Comparison of ENCODE assay signal across 12 mouse cellular contexts in the genomic region with DNA sequence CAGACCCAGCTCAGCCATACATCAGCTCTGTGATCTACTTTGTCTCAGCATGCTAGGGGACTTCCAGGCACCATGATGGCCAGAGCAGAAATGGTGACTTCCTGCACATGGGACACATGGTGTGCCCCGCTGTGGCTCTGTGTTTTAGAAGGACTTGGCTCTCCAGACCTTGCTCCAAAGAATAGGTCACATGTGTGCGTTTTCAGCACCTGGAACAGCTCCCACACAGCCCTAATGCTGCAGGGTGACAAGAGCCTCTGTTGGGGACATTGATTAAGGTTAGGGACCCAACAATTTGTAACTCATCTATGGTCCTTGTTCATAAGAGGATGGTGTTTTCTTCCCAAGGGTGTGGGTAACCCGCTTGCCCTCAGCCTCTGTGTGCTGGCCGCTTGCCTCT. TPM values are rescaled to one million over a fixed set of nuclear protein-coding genes. Genes with fewer than 3 reads are reported as not detected.
DNase-seq lines count a peak whose midpoint lies in the region; ATAC-seq lines count a peak whose summit lies in the region.
"Had no signal": no experiment of that assay in that cellular context is flagged by ENCODE, and none has a peak within 500 bp of the region (broad histone marks: within the 10 kb centered on the region; RNA-seq: fewer than 3 reads in every experiment).

No protein-coding gene starts in this region.

- H3K9ac ChIP-seq in forebrain, embryonic 15.5 days (replicated peaks): no peak overlapping the region
- H3K9ac ChIP-seq: liver, embryonic 15.5 days; neural tube, embryonic 13.5 days had no signal

- H3K4me2 ChIP-seq in forebrain, embryonic 15.5 days (replicated peaks): no peak overlapping the region
- H3K4me2 ChIP-seq: liver, embryonic 15.5 days; neural tube, embryonic 13.5 days had no signal

- no peak overlapping the region for H3K27ac ChIP-seq in forebrain, embryonic 15.5 days (replicated peaks)
- H3K27ac ChIP-seq: liver, embryonic 15.5 days; neural tube, embryonic 13.5 days had no signal

- no peaks in the 10 kb centered on the region for H3K4me1 ChIP-seq in forebrain, embryonic 15.5 days
- H3K4me1 ChIP-seq: liver, embryonic 15.5 days; neural tube, embryonic 13.5 days had no signal

- ATAC-seq in forebrain, embryonic 15.5 days (replicated peaks): no peak

- H3K27me3 ChIP-seq in forebrain, embryonic 15.5 days: no peaks in the 10 kb centered on the region
- H3K27me3 ChIP-seq: liver, embryonic 15.5 days; neural tube, embryonic 13.5 days had no signal

- 62% methylated on average over 4 of the region's 4 CpGs for WGBS in forebrain, embryonic 15.5 days

- H3K36me3 ChIP-seq in forebrain, embryonic 15.5 days: no peaks in the 10 kb centered on the region
- H3K36me3 ChIP-seq: liver, embryonic 15.5 days; neural tube, embryonic 13.5 days had no signal

- intact Hi-C loops in heart, postnatal 14 days (cut with DNase I): no loop called here
- intact Hi-C loops in heart, postnatal 36 days (cut with DNase I): no loop called here

- H3K9me3 ChIP-seq in forebrain, embryonic 15.5 days: no peaks in the 10 kb centered on the region
- H3K9me3 ChIP-seq: liver, embryonic 15.5 days; neural tube, embryonic 13.5 days had no signal

- no peak overlapping the region for H3K4me3 ChIP-seq in forebrain, embryonic 15.5 days
- H3K4me3 ChIP-seq: liver, embryonic 15.5 days; neural tube, embryonic 13.5 days had no signal

- peak; percentile 31 to 61 for DNase-seq in heart, postnatal 14 days
- DNase-seq in heart, postnatal 36 days: no peak
- peak; percentile 15 for DNase-seq in urinary bladder, postnatal 25 days (ENCODE audit: low spot score)
- no peak for DNase-seq in urinary bladder, postnatal 14 days (ENCODE audit: low spot score)
- DNase-seq in forelimb bud, embryonic 11.5 days (ENCODE audit: low read depth, low spot score): peak; percentile 73
- peak; percentile 29 for DNase-seq in yolk sac, embryonic 10.5 days (ENCODE audit: low spot score)
- DNase-seq in cerebellum, postnatal 25 days: no peak
- DNase-seq: cerebellum, adult 18-20 months; gastrocnemius, postnatal 25 days had no signal

RNA-seq across cellular contexts. Expression of a gene that starts 13.2 kb away (rescaled TPM):
- 10 to 100 TPM; 13.8 to 14.6 TPM for total RNA-seq in heart, postnatal 14 days (2021)
- total RNA-seq in heart, postnatal 36 days (2021): 1 to 10 TPM; 6.3 to 6.7 TPM
- polyA plus RNA-seq in forebrain, embryonic 15.5 days (2015; fragmentation: Nextera tagmentation; extraction: Ambion mirVana): 0.36 TPM in 1 of 2 replicates, not detected in the other
- polyA plus RNA-seq: liver, embryonic 15.5 days had no signal

RNA-seq across cellular contexts. Expression of a gene that starts 43.3 kb away (rescaled TPM):
- total RNA-seq in heart, postnatal 14 days (2021): under 1 TPM; 0.02 to 0.05 TPM
- total RNA-seq in heart, postnatal 36 days (2021): not detected
- 0.03 TPM in 1 of 2 replicates, not detected in the other for polyA plus RNA-seq in forebrain, embryonic 15.5 days (2015; fragmentation: Nextera tagmentation; extraction: Ambion mirVana)
- polyA plus RNA-seq: liver, embryonic 15.5 days; neural tube, embryonic 13.5 days had no signal

RNA-seq across cellular contexts. Expression of a gene that starts 46.1 kb away (rescaled TPM):
- 100 to 1,000 TPM; 121 to 122 TPM for total RNA-seq in heart, postnatal 14 days (2021)
- 100 to 1,000 TPM; 117 to 135 TPM for total RNA-seq in heart, postnatal 36 days (2021)
- 21.1 and 23.3 TPM in 2 replicates for polyA plus RNA-seq in forebrain, embryonic 15.5 days (2015; fragmentation: Nextera tagmentation; extraction: Ambion mirVana)

RNA-seq across cellular contexts. Expression of a gene that starts 51.5 kb away (rescaled TPM):
- total RNA-seq in heart, postnatal 14 days (2021): not detected
- total RNA-seq in heart, postnatal 36 days (2021): not detected
- polyA plus RNA-seq in forebrain, embryonic 15.5 days (2015; fragmentation: Nextera tagmentation; extraction: Ambion mirVana): not detected in 2 replicates
- total RNA-seq: gastrocnemius, postnatal 25 days had no signal
- polyA plus RNA-seq: liver, embryonic 15.5 days; neural tube, embryonic 13.5 days had no signal

Comparison
In these comparisons a context has a peak if more than half of its experiments do, and no peak if none do; other contexts are left out.
1. DNase-seq: peak in heart, postnatal 14 days (2 of 2), urinary bladder, postnatal 25 days (single experiment), forelimb bud, embryonic 11.5 days (single experiment) and yolk sac, embryonic 10.5 days (single experiment); none in heart, postnatal 36 days (0 of 2), urinary bladder, postnatal 14 days (single experiment) and cerebellum, postnatal 25 days (0 of 2).